Mouse (Mus musculus) CD4-positive naive resting alpha-beta T cell, adult 57 days (primary cell): ENCODE data around the gene Olfr68. TPM values are rescaled to one million over a fixed set of nuclear protein-coding genes. Genes with fewer than 3 reads are reported as not detected.

Source experiments
- total RNA-seq: library from RNA; stranded (reverse); gene quantifications from one replicate; pipeline ENCODE4 v1.2.4, GENCODE M21; 2023

Olfr68 gene
- not detected for total RNA-seq

DNA sequence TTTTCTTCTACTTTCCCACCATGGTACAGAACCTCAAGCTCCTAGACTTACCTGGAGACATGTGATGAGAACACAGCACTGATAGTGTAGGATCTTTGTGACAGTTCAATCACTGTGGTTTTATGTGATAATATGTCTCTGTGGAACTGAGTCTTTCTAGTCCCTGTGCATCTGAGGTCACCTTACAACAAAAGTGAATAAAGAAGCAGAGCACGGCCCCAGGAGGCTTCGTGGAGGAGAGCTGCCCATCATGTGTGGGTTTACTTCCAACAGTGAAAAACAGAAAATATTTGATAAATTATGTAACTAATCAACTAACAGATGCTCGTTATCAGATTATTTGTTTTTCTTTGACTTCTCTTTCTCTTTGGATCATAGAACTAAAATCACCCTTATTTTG, at the start of gene Olfr68:
Olfr68 (minus strand) TSS at position 101 of the 400 bp plus-strand sequence.

DNA sequence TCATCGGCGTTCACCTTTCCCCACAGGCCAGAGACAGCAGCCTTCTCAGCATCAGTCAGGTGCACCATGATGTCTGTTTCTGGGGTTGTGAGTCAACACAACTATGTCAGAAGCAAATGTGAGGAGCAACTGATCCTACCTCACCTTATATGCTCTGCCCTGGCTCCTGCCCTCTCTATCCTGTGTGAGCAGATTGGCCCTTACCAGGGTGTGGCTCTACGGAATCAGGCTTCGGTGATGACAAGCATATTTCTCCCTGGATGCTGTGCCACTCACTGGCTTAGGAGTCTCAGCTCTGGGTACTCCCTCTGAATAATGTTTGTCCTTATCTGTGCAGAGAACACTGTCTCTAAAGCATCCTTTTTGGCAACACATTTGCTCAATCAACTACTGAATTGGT, 48.3 kb upstream of the Olfr68 start, which contains the start of gene Hbb-bs:
Hbb-bs (minus strand) TSS at position 289 of the 400 bp plus-strand sequence.

GRCm38 (mm10) chr7:103813766-103814165, 34.3 kb upstream of the Olfr68 start, which contains the start of gene Hbb-bt:
Gene Hbb-bt, minus strand, starts transcription at chr7:103813996.

GRCm38 (mm10) chr7:103791721-103792120, 12.2 kb upstream of the Olfr68 start, which contains the start of gene Olfr67:
Gene Olfr67, minus strand, starts transcription at chr7:103791821.

DNA sequence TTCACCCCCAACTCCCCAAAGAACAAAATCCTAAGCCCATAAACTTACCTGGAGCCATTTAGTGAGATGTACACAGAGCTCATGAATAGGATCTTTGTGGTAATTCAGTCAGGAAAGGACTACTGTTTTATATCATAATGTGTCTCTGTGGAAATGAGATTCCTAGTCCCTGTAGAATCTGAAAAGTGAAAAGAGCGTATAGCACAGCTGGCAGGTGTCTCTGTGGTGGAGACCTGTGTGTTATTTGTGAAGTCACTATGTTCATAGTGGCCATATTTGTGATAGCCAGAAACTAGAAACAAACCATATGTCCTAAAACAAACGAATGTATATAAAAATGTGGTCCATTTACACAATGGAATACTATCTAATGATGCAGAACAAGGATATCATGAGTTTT, 8.0 kb downstream of the Olfr68 start, which contains the start of gene Olfr69:
Olfr69 (minus strand) TSS at position 101 of the 400 bp plus-strand sequence.

GRCm38 (mm10) chr7:103757233-103757632, 22.3 kb downstream of the Olfr68 start, which contains the start of gene Olfr630:
Gene Olfr630, minus strand, starts transcription at chr7:103757333.

DNA sequence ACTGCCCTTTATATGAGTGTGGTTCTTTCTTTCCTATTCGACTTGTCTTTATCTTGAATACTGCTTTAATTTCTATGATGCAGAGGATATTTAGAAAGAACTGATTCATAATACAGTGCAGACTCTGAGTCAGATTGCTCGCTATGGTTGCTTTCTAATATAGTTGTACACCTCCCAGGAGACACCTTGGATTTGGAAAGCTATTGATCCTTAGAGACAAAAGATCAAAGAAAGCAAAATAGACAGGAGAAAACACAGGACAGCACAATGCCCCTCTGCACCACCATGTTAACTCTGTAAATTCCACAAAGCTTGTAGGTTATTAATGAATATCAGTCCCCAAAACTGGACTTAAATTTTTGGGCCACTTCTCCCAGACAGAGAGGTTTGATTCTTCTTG, 34.7 kb downstream of the Olfr68 start, which contains the start of gene Olfr629:
Olfr629 (minus strand) TSS at position 101 of the 400 bp plus-strand sequence.

GRCm38 (mm10) chr7:103730074-103730473, 49.4 kb downstream of the Olfr68 start, which contains the start of gene Olfr628:
Gene Olfr628, plus strand, starts transcription at chr7:103730374.

Other genes starting within 250 kb of the Olfr68 start
- not detected for gene Olfr612, start 237.0 kb downstream of the Olfr68 start, total RNA-seq
- not detected for gene Olfr613, start 231.6 kb downstream of the Olfr68 start, total RNA-seq
- not detected for gene Olfr615, start 223.6 kb downstream of the Olfr68 start, total RNA-seq
- not detected for gene Olfr616, start 210.6 kb downstream of the Olfr68 start, total RNA-seq
- not detected for gene Olfr617, start 206.6 kb downstream of the Olfr68 start, total RNA-seq
- not detected for gene Olfr618, start 189.6 kb downstream of the Olfr68 start, total RNA-seq
- not detected for gene Olfr619, start 179.1 kb downstream of the Olfr68 start, total RNA-seq
- not detected for gene Olfr620, start 167.2 kb downstream of the Olfr68 start, total RNA-seq
- not detected for gene Olfr622, start 137.0 kb downstream of the Olfr68 start, total RNA-seq
- gene Olfr623, start 116.0 kb downstream of the Olfr68 start, total RNA-seq: not detected
- gene Olfr624, start 108.5 kb downstream of the Olfr68 start, total RNA-seq: not detected
- gene Olfr625-ps1, start 97.0 kb downstream of the Olfr68 start, total RNA-seq: not detected
- not detected for gene Olfr243, start 65.0 kb downstream of the Olfr68 start, total RNA-seq
- gene Olfr628, start 49.3 kb downstream of the Olfr68 start, total RNA-seq: not detected
- not detected for gene Olfr629, start 34.8 kb downstream of the Olfr68 start, total RNA-seq
- not detected for gene Olfr630, start 22.4 kb downstream of the Olfr68 start, total RNA-seq
- not detected for gene Olfr69, start 8.1 kb downstream of the Olfr68 start, total RNA-seq
- gene Olfr67, start 12.1 kb upstream of the Olfr68 start, total RNA-seq: not detected
- 115 TPM for gene Hbb-bt, start 34.3 kb upstream of the Olfr68 start, total RNA-seq
- 842 TPM for gene Hbb-bs, start 48.4 kb upstream of the Olfr68 start, total RNA-seq
- gene Hbb-bh2, start 60.8 kb upstream of the Olfr68 start, total RNA-seq: not detected
- not detected for gene Hbb-bh1, start 63.5 kb upstream of the Olfr68 start, total RNA-seq
- gene Hbb-y, start 73.5 kb upstream of the Olfr68 start, total RNA-seq: not detected
- gene Olfr66, start 106.6 kb upstream of the Olfr68 start, total RNA-seq: not detected
- gene Olfr64, start 114.8 kb upstream of the Olfr68 start, total RNA-seq: not detected
- gene Olfr65, start 123.8 kb upstream of the Olfr68 start, total RNA-seq: not detected
- not detected for gene Olfr631, start 149.1 kb upstream of the Olfr68 start, total RNA-seq
- not detected for gene Olfr632, start 154.6 kb upstream of the Olfr68 start, total RNA-seq
- not detected for gene Olfr633, start 164.7 kb upstream of the Olfr68 start, total RNA-seq
- not detected for gene Olfr635, start 191.5 kb upstream of the Olfr68 start, total RNA-seq
- not detected for gene Olfr638, start 219.0 kb upstream of the Olfr68 start, total RNA-seq
- gene Olfr639, start 237.6 kb upstream of the Olfr68 start, total RNA-seq: 0.21 TPM
- gene Olfr640, start 245.9 kb upstream of the Olfr68 start, total RNA-seq: not detected